Mouse (Mus musculus) WW6 (cell line): ENCODE measurements at regions not wholly inside any gene's neighbourhood (a gene's known extent, or its start where the extent isn't known, plus 50 kb on each side); places are given as distances from the start of the nearest gene placed in this dataset.

Experiments
- DNase-seq: peaks from one replicate; pipeline ENCODE4 v3.0.0-alpha.2; 2013; ENCODE audit warnings: low read depth, low spot score

GRCm38 (mm10) chr1:61418396-61418795 is 220.2 kb upstream of the Pard3b start:
- no peak for DNase-seq

GRCm38 (mm10) chr1:61419839-61420238 is 218.8 kb upstream of the Pard3b start:
- no peak for DNase-seq

GRCm38 (mm10) chr1:61423253-61423652 is 215.4 kb upstream of the Pard3b start:
- DNase-seq, result no peak

GRCm38 (mm10) chr1:61428706-61429501 is 209.7 kb upstream of the Pard3b start:
- no peak for DNase-seq

- DNase-seq, result no peak
These were observed 201.0 kb upstream of the Pard3b start for GRCm38 (mm10) chr1:61437603-61438002.

- DNase-seq, result no peak
These were observed 177.2 kb upstream of the Pard3b start for GRCm38 (mm10) chr1:61461435-61461834.

- no peak for DNase-seq
These were observed 167.9 kb upstream of the Pard3b start for GRCm38 (mm10) chr1:61470617-61471214.

GRCm38 (mm10) chr1:61471779-61472578 is 166.6 kb upstream of the Pard3b start:
- DNase-seq, result no peak

GRCm38 (mm10) chr1:61472579-61473242 is 165.9 kb upstream of the Pard3b start:
- DNase-seq, result no peak

- no peak for DNase-seq
These were observed 153.2 kb upstream of the Pard3b start for GRCm38 (mm10) chr1:61485459-61485858.

- DNase-seq, result no peak
These were observed 113.7 kb upstream of the Pard3b start for GRCm38 (mm10) chr1:61524886-61525285.

- DNase-seq, result no peak
These were observed 112.7 kb upstream of the Pard3b start for GRCm38 (mm10) chr1:61525881-61526280.

- no peak for DNase-seq
These were observed 109.9 kb upstream of the Pard3b start for GRCm38 (mm10) chr1:61528757-61529156.

- no peak for DNase-seq
These were observed 108.5 kb upstream of the Pard3b start for GRCm38 (mm10) chr1:61530166-61530565.

GRCm38 (mm10) chr1:61531487-61531886 is 107.1 kb upstream of the Pard3b start:
- no peak for DNase-seq

GRCm38 (mm10) chr1:61540081-61540480 is 98.5 kb upstream of the Pard3b start:
- no peak for DNase-seq

- no peak for DNase-seq
These were observed 97.5 kb upstream of the Pard3b start for GRCm38 (mm10) chr1:61541166-61541565.

GRCm38 (mm10) chr1:61552577-61553517 is 85.8 kb upstream of the Pard3b start:
- DNase-seq, result no peak

- no peak for DNase-seq
These were observed 79.1 kb upstream of the Pard3b start for GRCm38 (mm10) chr1:61559514-61559913.

- no peak for DNase-seq
These were observed 76.5 kb upstream of the Pard3b start for GRCm38 (mm10) chr1:61562091-61562490.

GRCm38 (mm10) chr1:61565471-61565870 is 73.2 kb upstream of the Pard3b start:
- no peak for DNase-seq
